ENCODE assay signal across 12 mouse cellular contexts in the genomic region with DNA sequence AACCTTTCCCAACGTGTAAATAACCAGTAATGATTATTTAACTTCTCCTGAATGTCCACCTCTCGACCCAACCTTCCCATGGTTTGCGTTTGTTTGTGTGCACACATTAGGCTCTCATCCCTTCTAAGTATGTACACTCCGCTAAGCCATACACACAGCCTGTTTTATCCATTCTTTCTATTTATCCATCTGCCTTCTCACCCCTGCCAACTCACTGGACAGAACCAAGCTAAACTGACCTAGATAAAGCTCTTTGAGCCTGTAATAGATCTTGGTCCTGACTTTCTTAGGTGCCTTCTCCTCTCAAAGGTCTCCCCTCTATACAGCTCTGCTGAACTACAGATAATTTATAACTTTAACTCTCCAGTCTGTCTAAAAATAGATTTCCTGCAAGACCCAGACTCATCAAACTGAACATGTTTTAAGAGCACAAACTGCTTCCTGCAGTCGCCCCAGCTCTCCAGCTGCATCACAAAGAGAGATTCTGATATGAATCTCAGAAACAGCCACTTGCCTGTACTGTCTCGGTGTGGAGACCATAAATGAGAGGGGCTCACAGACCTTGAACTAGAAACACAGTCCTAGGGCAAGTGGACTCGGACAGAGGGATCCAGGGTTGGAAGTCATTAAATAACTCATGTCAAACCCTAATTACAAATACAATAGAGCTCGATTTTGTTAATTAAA.
DNase-seq lines count a peak whose midpoint lies in the region; ATAC-seq and TF ChIP-seq lines count a peak whose summit lies in the region.
"Had no signal": no experiment of that assay in that cellular context is flagged by ENCODE, and none has a peak within 500 bp of the region (broad histone marks: within the 10 kb centered on the region; RNA-seq: fewer than 3 reads in every experiment).

No protein-coding gene starts in this region.

- H3K4me1 ChIP-seq in forebrain, postnatal 0 days (ENCODE audit: insufficient read depth) = 0 out of 2 replicates have a peak, but pooled peaks cover 5% of the 10 kb centered on the region
- H3K4me1 ChIP-seq in forebrain, embryonic 10.5 days = peaks cover 11% of the 10 kb centered on the region
- 0 out of 2 replicates have a peak, but pooled peaks cover 2% of the 10 kb centered on the region for H3K4me1 ChIP-seq in lung, embryonic 14.5 days (ENCODE audit: insufficient read depth)
- H3K4me1 ChIP-seq: forebrain, embryonic 15.5 days had no signal

- H3K27ac ChIP-seq in forebrain, postnatal 0 days (ENCODE audit: low read depth, low read length) = no peak overlapping the region
- no peak overlapping the region for H3K27ac ChIP-seq in forebrain, embryonic 10.5 days
- no peak overlapping the region for H3K27ac ChIP-seq in lung, embryonic 14.5 days (ENCODE audit: low read depth)
- H3K27ac ChIP-seq: forebrain, embryonic 15.5 days; hindbrain, postnatal 0 days; lung, embryonic 15.5 days had no signal

- H3K4me3 ChIP-seq in forebrain, postnatal 0 days (ENCODE audit: low read depth, low read length) = no peak overlapping the region
- H3K4me3 ChIP-seq in forebrain, embryonic 10.5 days = no peak overlapping the region
- H3K4me3 ChIP-seq in lung, embryonic 14.5 days (ENCODE audit: low read depth, low read length) = no peak overlapping the region
- H3K4me3 ChIP-seq: forebrain, embryonic 15.5 days; lung, embryonic 15.5 days had no signal

- H3K4me2 ChIP-seq in forebrain, postnatal 0 days (ENCODE audit: low read depth) = no peak overlapping the region
- H3K4me2 ChIP-seq in lung, embryonic 14.5 days = no peak overlapping the region
- H3K4me2 ChIP-seq: forebrain, embryonic 15.5 days; lung, embryonic 15.5 days had no signal

- H3K9ac ChIP-seq in forebrain, postnatal 0 days = no peak overlapping the region
- H3K9ac ChIP-seq in lung, embryonic 14.5 days = no peak overlapping the region
- H3K9ac ChIP-seq: forebrain, embryonic 15.5 days; lung, embryonic 15.5 days had no signal

- no peaks in the 10 kb centered on the region for H3K36me3 ChIP-seq in forebrain, postnatal 0 days (ENCODE audit: insufficient read depth)
- H3K36me3 ChIP-seq in forebrain, embryonic 10.5 days (replicated peaks) = peaks cover 3% of the 10 kb centered on the region; the same call in 1 of the 2 replicates
- no peaks in the 10 kb centered on the region for H3K36me3 ChIP-seq in lung, embryonic 14.5 days (ENCODE audit: insufficient read depth)
- H3K36me3 ChIP-seq: forebrain, embryonic 15.5 days; lung, embryonic 15.5 days had no signal

- ATAC-seq in forebrain, postnatal 0 days = peak; percentile 40
- ATAC-seq in lung, embryonic 14.5 days (ENCODE audit: insufficient read depth) = peak; percentile 56; the same call in 1 of the 2 replicates
- ATAC-seq: forebrain, embryonic 15.5 days; hindbrain, postnatal 0 days had no signal

- H3K27me3 ChIP-seq in forebrain, postnatal 0 days (ENCODE audit: insufficient read depth, low read length) = no peaks in the 10 kb centered on the region
- H3K27me3 ChIP-seq in forebrain, embryonic 10.5 days (ENCODE audit: poor library complexity, severe bottlenecking) = no peaks in the 10 kb centered on the region
- no peaks in the 10 kb centered on the region for H3K27me3 ChIP-seq in lung, embryonic 14.5 days (ENCODE audit: insufficient read depth, low read length)
- H3K27me3 ChIP-seq: forebrain, embryonic 15.5 days; lung, embryonic 15.5 days had no signal

- H3K9me3 ChIP-seq in forebrain, postnatal 0 days (ENCODE audit: low read length) = no peaks in the 10 kb centered on the region
- H3K9me3 ChIP-seq in forebrain, embryonic 10.5 days = no peaks in the 10 kb centered on the region
- H3K9me3 ChIP-seq in lung, embryonic 14.5 days (ENCODE audit: low read depth, low read length) = no peaks in the 10 kb centered on the region; the same call in 1 of the 2 replicates
- H3K9me3 ChIP-seq: forebrain, embryonic 15.5 days; lung, embryonic 15.5 days had no signal

- no peak for TF ChIP-seq CTCF in forebrain, postnatal 0 days (IDR thresholded peaks at IDR 0.05; ENCODE audit: low read depth)
- no peak for TF ChIP-seq CTCF in lung, embryonic 14.5 days (IDR thresholded peaks at IDR 0.05; ENCODE audit: low read depth)

- DNase-seq in forebrain, postnatal 0 days = no peak
- DNase-seq in forebrain, embryonic 10.5 days (ENCODE audit: extremely low spot score, low spot score) = no peak
- peak; percentile 44 for DNase-seq in lung, embryonic 14.5 days
- DNase-seq in lung, postnatal 25 days (ENCODE audit: low spot score) = no peak
- DNase-seq in cerebellum, postnatal 25 days = peak; percentile 14 to 22
- peak; percentile 29 for DNase-seq in thymus, postnatal 14 days
- no peak for DNase-seq in right cerebral cortex, adult 2 months (ENCODE audit: low spot score in 2 of 2)
- DNase-seq in kidney, adult 11 months = no peak
- DNase-seq: gastrocnemius, postnatal 14 days had no signal

- WGBS in forebrain, postnatal 0 days = 57% methylated on average over 8 of the region's 8 CpGs
- 77% methylated on average over 8 of the region's 8 CpGs for WGBS in forebrain, embryonic 10.5 days
- WGBS in lung, embryonic 14.5 days = 28% methylated on average over 8 of the region's 8 CpGs

Comparison
In these comparisons a context has a peak if more than half of its experiments do, and no peak if none do; other contexts are left out.
1. DNase-seq: peak in lung, embryonic 14.5 days (single experiment), cerebellum, postnatal 25 days (2 of 2) and thymus, postnatal 14 days (single experiment); none in forebrain, postnatal 0 days (single experiment), forebrain, embryonic 10.5 days (single experiment), lung, postnatal 25 days (single experiment), right cerebral cortex, adult 2 months (0 of 2) and kidney, adult 11 months (single experiment).